Mouse (Mus musculus): ENCODE results near the gene Gab2.

The Gab2 gene

GRCm38 (mm10) chr7:97324342-97324741 lies 243.0 kb downstream of the Gab2 start:
- no peak for DNase-seq

GRCm38 (mm10) chr7:97325156-97325985 lies 244.0 kb downstream of the Gab2 start:
- no peak for DNase-seq

GRCm38 (mm10) chr7:97327376-97327775 lies 246.0 kb downstream of the Gab2 start:
- DNase-seq, result no peak

GRCm38 (mm10) chr7:97328891-97329588 lies 247.7 kb downstream of the Gab2 start:
- DNase-seq, result no peak

GRCm38 (mm10) chr7:97329676-97330075 lies 248.3 kb downstream of the Gab2 start:
- no peak for DNase-seq

GRCm38 (mm10) chr7:97330931-97331645 lies 249.7 kb downstream of the Gab2 start:
- no peak for DNase-seq

GRCm38 (mm10) chr7:97331726-97332666 lies 250.6 kb downstream of the Gab2 start, which contains the start of the genes Usp35 and Kctd21:
Gene Usp35 (minus strand): TSS chr7:97332020.
Gene Kctd21 (plus strand): TSS chr7:97332327.
- peak; percentile 95 for DNase-seq

- DNase-seq, result no peak
Observed at GRCm38 (mm10) chr7:97332667-97333041, 251.3 kb downstream of the Gab2 start.

- DNase-seq, result no peak
Observed at GRCm38 (mm10) chr7:97333113-97333898, 251.9 kb downstream of the Gab2 start.

GRCm38 (mm10) chr7:97334406-97334805 lies 253.0 kb downstream of the Gab2 start:
- no peak for DNase-seq

- no peak for DNase-seq
Observed at GRCm38 (mm10) chr7:97336678-97337077, 255.3 kb downstream of the Gab2 start.

- no peak for DNase-seq
Observed at GRCm38 (mm10) chr7:97338593-97338992, 257.2 kb downstream of the Gab2 start.

GRCm38 (mm10) chr7:97339623-97340022 lies 258.2 kb downstream of the Gab2 start:
- DNase-seq, result no peak

GRCm38 (mm10) chr7:97340907-97341849 lies 259.8 kb downstream of the Gab2 start:
- peak; percentile 25 for DNase-seq

- no peak for DNase-seq
Observed at GRCm38 (mm10) chr7:97342961-97343360, 261.6 kb downstream of the Gab2 start.

- DNase-seq, result peak; percentile 0
Observed at GRCm38 (mm10) chr7:97344655-97345054, 263.3 kb downstream of the Gab2 start.

GRCm38 (mm10) chr7:97345229-97345871 lies 264.0 kb downstream of the Gab2 start:
- DNase-seq, result peak; percentile 2

- DNase-seq, result peak; percentile 26
Observed at GRCm38 (mm10) chr7:97346111-97346821, 264.9 kb downstream of the Gab2 start.

- peak; percentile 15 for DNase-seq
Observed at GRCm38 (mm10) chr7:97346822-97347166, 265.4 kb downstream of the Gab2 start.

All from liver (tissue).